Comparison of ENCODE assay signal across 8 mouse cellular contexts in genomic region chr9:109000726-109001125, GRCm38 (mm10). TPM values are rescaled to one million over a fixed set of nuclear protein-coding genes. Genes with fewer than 3 reads are reported as not detected.
DNase-seq lines count a peak whose midpoint lies in the region; ATAC-seq and TF ChIP-seq lines count a peak whose summit lies in the region.

No protein-coding gene starts in this region.

- no peaks in the 10 kb centered on the region for H3K4me1 ChIP-seq in testis, adult 2 months (ENCODE audit: control insufficient read depth, insufficient read depth, low read length)
- H3K4me1 ChIP-seq in forebrain, embryonic 11.5 days (replicated peaks; ENCODE audit: control insufficient read depth, insufficient read depth, low read length) = no peaks in the 10 kb centered on the region
- H3K4me1 ChIP-seq in hindbrain, embryonic 15.5 days (replicated peaks) = 0 out of 2 replicates have a peak, but pooled peaks cover 2% of the 10 kb centered on the region
- peaks cover 5% of the 10 kb centered on the region; the same call in 1 of the 2 replicates for H3K4me1 ChIP-seq in limb, embryonic 12.5 days (replicated peaks)
- H3K4me1 ChIP-seq in midbrain, embryonic 15.5 days = peaks cover 8% of the 10 kb centered on the region; the same call in 1 of the 2 replicates
- H3K4me1 ChIP-seq in stomach, embryonic 14.5 days (ENCODE audit: control insufficient read depth, insufficient read depth, low read length) = no peaks in the 10 kb centered on the region

- H3K27ac ChIP-seq in testis, adult 2 months (ENCODE audit: control insufficient read depth, insufficient read depth, low read depth, low read length) = no peak overlapping the region
- no peak overlapping the region for H3K27ac ChIP-seq in forebrain, embryonic 11.5 days (ENCODE audit: low read depth, low read length)
- no peak overlapping the region for H3K27ac ChIP-seq in hindbrain, embryonic 15.5 days (replicated peaks)
- no peak overlapping the region for H3K27ac ChIP-seq in limb, embryonic 12.5 days
- no peak overlapping the region for H3K27ac ChIP-seq in midbrain, embryonic 15.5 days
- no peak overlapping the region for H3K27ac ChIP-seq in stomach, embryonic 14.5 days (ENCODE audit: low read length)

- no peak overlapping the region for H3K4me2 ChIP-seq in forebrain, embryonic 11.5 days (ENCODE audit: low read depth, low read length, severe bottlenecking)
- H3K4me2 ChIP-seq in hindbrain, embryonic 15.5 days = no peak overlapping the region
- H3K4me2 ChIP-seq in limb, embryonic 12.5 days = no peak overlapping the region
- H3K4me2 ChIP-seq in midbrain, embryonic 15.5 days = no peak overlapping the region
- no peak overlapping the region for H3K4me2 ChIP-seq in stomach, embryonic 14.5 days (replicated peaks; ENCODE audit: low read depth, low read length)

- 7% methylated on average over 3 of the region's 3 CpGs for WGBS in forebrain, embryonic 11.5 days
- WGBS in hindbrain, embryonic 15.5 days = 11% methylated on average over 3 of the region's 3 CpGs
- 8% methylated on average over 3 of the region's 3 CpGs for WGBS in limb, embryonic 12.5 days
- WGBS in midbrain, embryonic 15.5 days = 14% methylated on average over 3 of the region's 3 CpGs
- WGBS in stomach, embryonic 14.5 days = 14% methylated on average over 3 of the region's 3 CpGs

- no peak for TF ChIP-seq POLR2A in testis, adult 2 months (IDR thresholded peaks at IDR 0.05; ENCODE audit: control insufficient read depth, low read depth, low read length)

- H3K4me3 ChIP-seq in testis, adult 2 months (ENCODE audit: control insufficient read depth, low read depth, low read length) = no peak overlapping the region
- no peak overlapping the region for H3K4me3 ChIP-seq in forebrain, embryonic 11.5 days (ENCODE audit: low read depth, low read length)
- H3K4me3 ChIP-seq in hindbrain, embryonic 15.5 days = no peak overlapping the region
- H3K4me3 ChIP-seq in limb, embryonic 12.5 days (replicated peaks) = no peak overlapping the region
- H3K4me3 ChIP-seq in midbrain, embryonic 15.5 days = no peak overlapping the region
- no peak overlapping the region for H3K4me3 ChIP-seq in stomach, embryonic 14.5 days (ENCODE audit: low read depth, low read length)

- TF ChIP-seq CTCF in testis, adult 2 months (IDR thresholded peaks at IDR 0.05; ENCODE audit: control insufficient read depth, insufficient read depth, insufficient replicate concordance, low read depth, low read length) = peak; percentile 90; the same call in 1 of the 2 replicates

- no peaks in the 10 kb centered on the region for H3K36me3 ChIP-seq in testis, adult 2 months (ENCODE audit: control insufficient read depth, insufficient read depth, low read length)
- H3K36me3 ChIP-seq in forebrain, embryonic 11.5 days (ENCODE audit: control insufficient read depth, insufficient read depth, low read length) = no peaks in the 10 kb centered on the region
- H3K36me3 ChIP-seq in hindbrain, embryonic 15.5 days = peaks cover 10% of the 10 kb centered on the region; the same call in 1 of the 2 replicates
- H3K36me3 ChIP-seq in limb, embryonic 12.5 days = peaks cover 6% of the 10 kb centered on the region; the same call in 1 of the 2 replicates
- no peaks in the 10 kb centered on the region for H3K36me3 ChIP-seq in midbrain, embryonic 15.5 days (replicated peaks)
- H3K36me3 ChIP-seq in stomach, embryonic 14.5 days (ENCODE audit: control insufficient read depth, insufficient read depth, low read length) = no peaks in the 10 kb centered on the region

- no peak for DNase-seq in testis, postnatal 14 days (ENCODE audit: low spot score)
- peak; percentile 55 for DNase-seq in c-Kit-positive CD71-positive TER-119-negative erythroid progenitor cells, embryonic 14.5 days (ENCODE audit: low read depth)
- DNase-seq in forebrain, embryonic 11.5 days (ENCODE audit: low spot score) = peak; percentile 77

- peak; percentile 56; the same call in 1 of the 2 replicates for ATAC-seq in forebrain, embryonic 11.5 days (replicated peaks; ENCODE audit: low FRiP score)
- ATAC-seq in hindbrain, embryonic 15.5 days (ENCODE audit: low FRiP score, low read depth) = peak; percentile 54; the same call in 1 of the 2 replicates
- ATAC-seq in limb, embryonic 12.5 days (ENCODE audit: insufficient number of reproducible peaks, insufficient read depth, low FRiP score, low TSS enrichment, low read depth) = 0 out of 2 replicates have a peak, but pooled peaks have one; percentile 7
- ATAC-seq in midbrain, embryonic 15.5 days (replicated peaks) = 0 out of 2 replicates have a peak, but pooled peaks have one; percentile 25
- ATAC-seq in stomach, embryonic 14.5 days (ENCODE audit: insufficient number of reproducible peaks, insufficient read depth, low FRiP score, low read depth) = peak; percentile 44; the same call in 1 of the 2 replicates

- no peak overlapping the region for H3K9ac ChIP-seq in forebrain, embryonic 11.5 days (ENCODE audit: low read length)
- no peak overlapping the region for H3K9ac ChIP-seq in hindbrain, embryonic 15.5 days
- H3K9ac ChIP-seq in limb, embryonic 12.5 days (replicated peaks) = no peak overlapping the region
- H3K9ac ChIP-seq in midbrain, embryonic 15.5 days = no peak overlapping the region
- no peak overlapping the region for H3K9ac ChIP-seq in stomach, embryonic 14.5 days (replicated peaks; ENCODE audit: low read depth, low read length)

- H3K27me3 ChIP-seq in testis, adult 2 months (ENCODE audit: control insufficient read depth, insufficient read depth, low read length) = no peaks in the 10 kb centered on the region
- H3K27me3 ChIP-seq in forebrain, embryonic 11.5 days (ENCODE audit: control insufficient read depth, insufficient read depth, low read length) = no peaks in the 10 kb centered on the region
- H3K27me3 ChIP-seq in hindbrain, embryonic 15.5 days = no peaks in the 10 kb centered on the region
- no peaks in the 10 kb centered on the region for H3K27me3 ChIP-seq in limb, embryonic 12.5 days
- H3K27me3 ChIP-seq in midbrain, embryonic 15.5 days (replicated peaks) = no peaks in the 10 kb centered on the region
- H3K27me3 ChIP-seq in stomach, embryonic 14.5 days (ENCODE audit: control insufficient read depth, insufficient read depth, low read length) = no peaks in the 10 kb centered on the region

- no peaks in the 10 kb centered on the region for H3K9me3 ChIP-seq in forebrain, embryonic 11.5 days (ENCODE audit: control insufficient read depth, low read length)
- no peaks in the 10 kb centered on the region for H3K9me3 ChIP-seq in hindbrain, embryonic 15.5 days
- H3K9me3 ChIP-seq in limb, embryonic 12.5 days = no peaks in the 10 kb centered on the region
- H3K9me3 ChIP-seq in midbrain, embryonic 15.5 days = no peaks in the 10 kb centered on the region
- no peaks in the 10 kb centered on the region for H3K9me3 ChIP-seq in stomach, embryonic 14.5 days (ENCODE audit: control insufficient read depth, low read depth, low read length)

RNA-seq across cellular contexts. Expression of gene Pfkfb4, which starts 9.1 kb away (rescaled TPM):
- 41.2 and 53.3 TPM in 2 replicates for polyA plus RNA-seq in testis, adult 2 months (2012; rRNA removed)
- 12.5 and 12.8 TPM in 2 replicates for polyA plus RNA-seq in forebrain, embryonic 11.5 days (2014; fragmentation: Nextera tagmentation; extraction: Ambion mirVana)
- polyA plus RNA-seq in hindbrain, embryonic 15.5 days (2015; fragmentation: Nextera tagmentation; extraction: Ambion mirVana) = 28.1 and 28.7 TPM in 2 replicates
- polyA plus RNA-seq in limb, embryonic 12.5 days (2016; fragmentation: Nextera tagmentation; extraction: Ambion mirVana) = 13.4 and 16.3 TPM in 2 replicates
- 33.7 and 36.7 TPM in 2 replicates for polyA plus RNA-seq in midbrain, embryonic 15.5 days (2015; fragmentation: Nextera tagmentation; extraction: Ambion mirVana)
- polyA plus RNA-seq in stomach, embryonic 14.5 days (2014; fragmentation: Nextera tagmentation; extraction: Ambion mirVana) = 7.9 and 8.5 TPM in 2 replicates

RNA-seq across cellular contexts. Expression of gene Ucn2, which starts 14.9 kb away (rescaled TPM):
- 0.35 and 0.88 TPM in 2 replicates for polyA plus RNA-seq in testis, adult 2 months (2012; rRNA removed)
- not detected in 2 replicates for polyA plus RNA-seq in forebrain, embryonic 11.5 days (2014; fragmentation: Nextera tagmentation; extraction: Ambion mirVana)
- polyA plus RNA-seq in hindbrain, embryonic 15.5 days (2015; fragmentation: Nextera tagmentation; extraction: Ambion mirVana) = not detected in 2 replicates
- polyA plus RNA-seq in limb, embryonic 12.5 days (2016; fragmentation: Nextera tagmentation; extraction: Ambion mirVana) = 0.37 TPM in 1 of 2 replicates, not detected in the other
- polyA plus RNA-seq in midbrain, embryonic 15.5 days (2015; fragmentation: Nextera tagmentation; extraction: Ambion mirVana) = not detected in 2 replicates
- 0.45 TPM in 1 of 2 replicates, not detected in the other for polyA plus RNA-seq in stomach, embryonic 14.5 days (2014; fragmentation: Nextera tagmentation; extraction: Ambion mirVana)

RNA-seq across cellular contexts. Expression of gene Shisa5, which starts 37.6 kb away (rescaled TPM):
- polyA plus RNA-seq in testis, adult 2 months (2012; rRNA removed) = 21.0 and 22.7 TPM in 2 replicates
- 30.4 and 33.9 TPM in 2 replicates for polyA plus RNA-seq in forebrain, embryonic 11.5 days (2014; fragmentation: Nextera tagmentation; extraction: Ambion mirVana)
- 71.6 and 76.3 TPM in 2 replicates for polyA plus RNA-seq in hindbrain, embryonic 15.5 days (2015; fragmentation: Nextera tagmentation; extraction: Ambion mirVana)
- polyA plus RNA-seq in limb, embryonic 12.5 days (2016; fragmentation: Nextera tagmentation; extraction: Ambion mirVana) = 49.1 and 55.2 TPM in 2 replicates
- polyA plus RNA-seq in midbrain, embryonic 15.5 days (2015; fragmentation: Nextera tagmentation; extraction: Ambion mirVana) = 66.0 and 68.4 TPM in 2 replicates
- polyA plus RNA-seq in stomach, embryonic 14.5 days (2014; fragmentation: Nextera tagmentation; extraction: Ambion mirVana) = 75.0 and 84.4 TPM in 2 replicates

RNA-seq across cellular contexts. Expression of gene Col7a1, which starts 47.3 kb away (rescaled TPM):
- polyA plus RNA-seq in testis, adult 2 months (2012; rRNA removed) = 3.4 and 4.9 TPM in 2 replicates
- polyA plus RNA-seq in forebrain, embryonic 11.5 days (2014; fragmentation: Nextera tagmentation; extraction: Ambion mirVana) = 2.2 and 3.7 TPM in 2 replicates
- 1.4 and 2.1 TPM in 2 replicates for polyA plus RNA-seq in hindbrain, embryonic 15.5 days (2015; fragmentation: Nextera tagmentation; extraction: Ambion mirVana)
- 8.0 TPM in 2 replicates for polyA plus RNA-seq in limb, embryonic 12.5 days (2016; fragmentation: Nextera tagmentation; extraction: Ambion mirVana)
- polyA plus RNA-seq in midbrain, embryonic 15.5 days (2015; fragmentation: Nextera tagmentation; extraction: Ambion mirVana) = 2.5 and 2.7 TPM in 2 replicates
- 4.1 and 4.5 TPM in 2 replicates for polyA plus RNA-seq in stomach, embryonic 14.5 days (2014; fragmentation: Nextera tagmentation; extraction: Ambion mirVana)

RNA-seq across cellular contexts. Expression of gene Trex1, which starts 58.8 kb away (rescaled TPM):
- polyA plus RNA-seq in testis, adult 2 months (2012; rRNA removed) = 5.0 and 6.3 TPM in 2 replicates
- polyA plus RNA-seq in forebrain, embryonic 11.5 days (2014; fragmentation: Nextera tagmentation; extraction: Ambion mirVana) = 5.9 and 8.2 TPM in 2 replicates
- 13.6 and 14.5 TPM in 2 replicates for polyA plus RNA-seq in hindbrain, embryonic 15.5 days (2015; fragmentation: Nextera tagmentation; extraction: Ambion mirVana)
- polyA plus RNA-seq in limb, embryonic 12.5 days (2016; fragmentation: Nextera tagmentation; extraction: Ambion mirVana) = 7.1 and 7.5 TPM in 2 replicates
- 18.0 TPM in 2 replicates for polyA plus RNA-seq in midbrain, embryonic 15.5 days (2015; fragmentation: Nextera tagmentation; extraction: Ambion mirVana)
- polyA plus RNA-seq in stomach, embryonic 14.5 days (2014; fragmentation: Nextera tagmentation; extraction: Ambion mirVana) = 11.6 and 12.2 TPM in 2 replicates
